Mouse (Mus musculus): ENCODE results near the gene Tmprss11e. TPM values are rescaled to one million over a fixed set of nuclear protein-coding genes. Genes with fewer than 3 reads are reported as not detected.

Tmprss11e gene
- not detected for polyA plus RNA-seq (2014; fragmentation: Illumina TruSeq; extraction: RNeasy Lipid Tissue Mini Kit (QIAGEN cat#74804); ENCODE audit: low read depth, low replicate concordance)

DNA sequence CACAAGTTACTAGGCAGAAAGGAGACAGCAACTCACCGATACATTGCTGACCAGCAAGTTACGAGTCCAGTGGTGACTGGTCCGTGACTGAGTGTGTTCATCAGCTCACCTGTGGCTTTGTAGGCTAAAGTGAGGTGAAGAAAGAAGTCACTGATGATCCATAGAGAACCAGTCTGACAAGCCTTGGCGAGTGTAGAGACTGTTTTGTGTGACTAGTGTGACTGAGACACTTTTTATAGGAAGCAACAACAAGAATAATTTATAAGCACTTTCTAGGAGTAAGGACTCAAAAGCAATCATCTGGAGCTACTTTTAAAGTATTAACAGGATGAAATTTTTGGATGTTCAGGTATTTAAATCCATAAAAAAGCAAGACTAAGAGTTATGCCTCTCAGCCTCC is at the start of gene Tmprss11e:
Gene Tmprss11e, minus strand, starts transcription at position 101 of the 400 bp plus-strand sequence.

DNA sequence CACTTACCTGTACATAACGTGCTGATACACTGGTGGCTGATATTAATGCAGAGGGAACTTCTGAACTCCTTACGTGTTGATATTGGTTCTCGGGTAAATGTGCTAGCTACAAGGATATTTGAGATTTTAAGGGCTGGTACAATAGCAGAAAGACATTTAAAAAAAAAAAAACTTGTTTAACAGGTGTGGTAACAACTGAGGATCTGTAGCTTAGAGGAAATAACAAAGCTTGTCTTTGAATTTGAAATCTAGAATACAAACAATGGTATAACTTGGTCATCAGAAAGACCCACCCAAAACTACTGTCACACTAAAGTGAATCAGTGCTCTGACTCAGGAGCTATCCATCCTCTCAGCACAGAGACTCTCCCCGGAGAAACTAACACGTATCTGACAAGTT is 69.4 kb downstream of the Tmprss11e start, which contains the start of gene Tmprss11b:
Gene Tmprss11b, minus strand, starts transcription at position 101 of the 400 bp plus-strand sequence.

Other genes starting within 250 kb of the Tmprss11e start
- gene Tmprss11g, start 227.2 kb downstream of the Tmprss11e start, polyA plus RNA-seq (2014; fragmentation: Illumina TruSeq; extraction: RNeasy Lipid Tissue Mini Kit (QIAGEN cat#74804); ENCODE audit: low read depth, low replicate concordance), result not detected
- gene Tmprss11f, start 113.4 kb downstream of the Tmprss11e start, polyA plus RNA-seq (2014; fragmentation: Illumina TruSeq; extraction: RNeasy Lipid Tissue Mini Kit (QIAGEN cat#74804); ENCODE audit: low read depth, low replicate concordance), result not detected
- gene Tmprss11b, start 69.5 kb downstream of the Tmprss11e start, polyA plus RNA-seq (2014; fragmentation: Illumina TruSeq; extraction: RNeasy Lipid Tissue Mini Kit (QIAGEN cat#74804); ENCODE audit: low read depth, low replicate concordance), result not detected
- gene Ythdc1, start 58.4 kb upstream of the Tmprss11e start, polyA plus RNA-seq (2014; fragmentation: Illumina TruSeq; extraction: RNeasy Lipid Tissue Mini Kit (QIAGEN cat#74804); ENCODE audit: low read depth, low replicate concordance), result 42.7 TPM
- gene Ugt2b34, start 161.1 kb upstream of the Tmprss11e start, polyA plus RNA-seq (2014; fragmentation: Illumina TruSeq; extraction: RNeasy Lipid Tissue Mini Kit (QIAGEN cat#74804); ENCODE audit: low read depth, low replicate concordance), result 0.55 TPM
- gene Ugt2b1, start 180.7 kb upstream of the Tmprss11e start, polyA plus RNA-seq (2014; fragmentation: Illumina TruSeq; extraction: RNeasy Lipid Tissue Mini Kit (QIAGEN cat#74804); ENCODE audit: low read depth, low replicate concordance), result 0.50 TPM

Measured in heart, adult 10 weeks (tissue).